Mouse (Mus musculus) mouse trophoblast stem cell (cell line): ENCODE measurements around the gene Etv6.

Source experiments
- in situ Hi-C, 2 experiments: fragments of 300-500 bp; cut with MseI, MboI; formaldehyde crosslinking; loops; 2 replicates in 1 of 2; 3 replicates in 1 of 2; pipeline ENCODE4 v1.15.1; 2025

Gene Etv6

DNA sequence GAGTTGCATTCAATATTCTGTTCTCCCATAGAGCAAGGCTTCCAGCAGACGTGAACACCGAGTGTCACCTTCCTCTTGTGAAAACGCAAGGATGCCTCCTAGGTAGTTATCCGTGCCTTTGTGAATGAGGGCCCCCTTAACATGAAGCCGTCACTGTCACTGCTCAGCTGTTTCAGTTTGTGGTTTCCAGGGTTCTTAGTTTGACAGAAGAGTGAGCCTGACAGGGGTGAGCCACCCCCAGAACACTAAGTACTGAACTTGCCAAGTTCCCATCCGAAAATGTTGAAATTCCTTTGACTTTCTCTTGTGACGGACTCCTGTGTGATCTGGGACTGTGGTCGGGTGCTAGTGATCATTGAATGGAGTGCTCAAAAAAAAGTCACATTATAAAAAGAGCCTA is 129.5 kb downstream of the Etv6 start:
- in situ Hi-C loops, result no loop called here

DNA sequence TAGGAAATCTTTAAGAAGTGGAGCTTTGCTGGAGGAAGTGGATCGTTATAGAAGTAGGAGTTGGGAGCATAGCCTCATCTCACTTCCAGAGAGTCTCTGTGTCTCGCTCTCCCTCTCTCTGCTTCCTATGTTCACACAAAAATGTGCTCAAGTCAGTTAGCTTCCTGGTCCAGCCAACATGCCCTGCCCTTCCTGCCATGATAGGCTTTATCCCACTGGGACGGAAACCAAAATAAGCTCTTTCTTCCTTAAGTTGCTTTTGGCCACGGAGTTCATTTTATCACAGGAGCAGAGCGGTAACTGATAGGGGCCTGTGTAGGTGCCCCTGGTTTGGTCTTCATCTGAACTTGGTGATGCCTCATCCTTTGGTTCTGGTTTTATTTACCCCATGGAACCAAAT is 132.5 kb downstream of the Etv6 start:
- in situ Hi-C loops, result no loop called here

- in situ Hi-C loops, result no loop called here
Observed at GRCm38 (mm10) chr6:134168799-134169198, 133.3 kb downstream of the Etv6 start.

GRCm38 (mm10) chr6:134171235-134171634 is 135.7 kb downstream of the Etv6 start:
- in situ Hi-C loops, result no loop called here

DNA sequence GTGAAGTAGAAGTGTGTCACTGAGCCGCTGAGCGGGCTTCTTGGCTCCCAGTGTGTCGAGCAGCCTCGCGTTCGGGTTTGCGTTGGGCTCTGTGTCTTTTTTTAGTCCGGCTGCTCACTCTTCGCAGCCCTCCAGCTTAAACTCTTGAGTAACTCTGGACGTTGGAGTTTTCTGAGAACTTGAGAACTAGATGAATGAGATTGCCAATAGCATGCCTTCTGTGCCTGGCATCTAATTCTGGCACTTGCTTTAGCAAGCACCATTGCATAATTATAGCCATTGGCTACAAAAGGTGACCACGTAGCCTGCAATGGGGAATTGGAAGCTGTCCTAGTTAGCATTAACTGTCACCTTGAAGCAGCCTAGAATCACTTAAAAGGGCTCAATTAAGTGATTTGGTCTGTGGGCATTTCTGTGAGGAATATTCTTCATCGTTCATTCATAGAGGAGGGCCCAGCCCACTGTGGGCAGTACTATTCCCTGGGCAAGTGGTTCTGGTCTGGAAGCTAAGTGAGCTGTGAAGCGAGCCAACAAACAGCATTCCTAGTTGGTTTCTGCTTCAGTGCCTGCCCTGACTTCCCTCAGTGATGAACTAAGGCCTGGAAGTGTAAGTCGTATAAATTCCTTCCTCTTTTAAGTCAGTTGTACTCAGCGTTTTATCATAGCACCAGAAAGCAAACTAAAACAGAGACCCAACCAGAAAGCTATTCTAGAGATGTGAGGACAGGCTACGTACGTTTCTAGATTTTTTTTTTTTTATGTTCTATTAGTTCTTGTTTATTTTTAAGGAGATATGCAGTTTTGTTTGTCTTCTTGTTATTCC is 136.6 kb downstream of the Etv6 start:
- in situ Hi-C loops, result no loop called here

DNA sequence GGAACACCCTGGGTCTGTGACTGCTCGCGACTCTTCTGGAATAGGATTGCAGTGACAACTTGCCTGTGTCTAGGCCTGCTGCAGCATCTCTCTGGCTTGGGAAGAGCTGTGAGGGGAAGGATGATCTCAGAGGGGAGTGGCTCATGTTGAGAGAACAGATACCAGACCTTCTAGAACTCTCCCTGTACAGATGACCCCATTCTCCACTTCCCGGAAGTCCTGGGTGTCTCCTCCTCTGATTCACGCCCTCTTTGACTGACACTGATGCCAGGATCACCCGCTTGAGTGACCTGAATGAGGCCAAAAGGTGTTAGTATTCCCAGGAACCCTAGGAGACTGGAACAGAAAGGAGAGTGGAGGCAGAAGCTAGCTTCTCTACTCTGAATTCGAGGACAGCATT is 137.9 kb downstream of the Etv6 start:
- in situ Hi-C loops, result no loop called here

DNA sequence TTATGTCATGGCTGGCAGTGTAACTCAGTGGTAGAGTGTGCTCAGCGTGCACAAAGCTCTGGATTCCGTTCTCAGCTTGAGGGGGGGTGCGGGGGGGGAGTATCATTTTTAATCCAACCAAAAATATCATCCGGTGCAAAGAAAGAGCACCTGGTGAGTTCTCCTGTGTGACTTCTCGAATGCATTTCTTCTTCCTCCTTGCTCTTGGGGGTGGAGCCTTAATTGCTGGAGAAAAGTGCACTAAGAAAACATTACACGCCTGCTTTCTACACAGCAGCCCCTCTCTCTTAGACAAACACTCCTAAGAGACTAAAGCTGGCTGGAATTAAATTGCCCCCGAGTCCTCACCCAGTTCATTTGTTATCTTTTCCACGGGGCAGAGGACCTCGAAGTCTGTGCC is 139.6 kb downstream of the Etv6 start:
- in situ Hi-C loops, result no loop called here

GRCm38 (mm10) chr6:134177196-134177595 is 141.7 kb downstream of the Etv6 start:
- in situ Hi-C loops, result no loop called here

GRCm38 (mm10) chr6:134182301-134182948 is 146.9 kb downstream of the Etv6 start:
- in situ Hi-C loops, result no loop called here

DNA sequence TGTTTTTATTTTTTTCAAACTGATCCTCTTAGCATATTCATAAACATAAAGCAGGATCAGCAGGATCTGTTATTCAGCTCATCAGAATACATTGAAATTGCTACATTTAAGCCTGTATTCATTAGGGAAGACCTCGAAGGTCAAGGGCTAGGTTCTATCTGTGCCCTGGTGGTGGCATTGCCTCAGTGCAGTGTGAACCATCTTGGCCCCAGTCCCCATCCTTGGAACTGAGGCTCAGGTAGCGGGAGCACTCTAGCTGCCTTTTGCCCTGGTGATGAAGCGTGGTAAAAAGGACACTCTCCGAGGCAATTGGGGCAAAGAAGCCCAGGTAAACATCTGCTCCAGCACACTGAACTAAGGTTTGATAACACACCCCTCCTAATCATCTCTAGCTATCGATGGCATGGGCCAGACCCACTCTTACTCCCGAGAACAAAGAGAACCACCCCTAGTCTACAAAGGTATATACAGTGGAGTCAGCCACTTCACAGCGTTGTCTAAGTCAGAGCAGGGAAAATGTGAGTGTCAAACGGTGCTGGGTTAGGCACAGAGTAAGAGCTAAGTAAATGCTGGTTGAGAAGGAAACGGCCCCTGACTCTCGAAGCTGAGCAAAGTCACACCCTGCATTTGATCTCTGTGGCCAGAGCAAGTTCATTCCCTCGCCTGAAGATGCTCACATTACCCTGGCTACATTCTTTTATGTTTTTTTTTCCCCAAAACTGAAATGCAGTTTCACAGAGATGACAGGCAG is 148.3 kb downstream of the Etv6 start:
- in situ Hi-C loops, result no loop called here

DNA sequence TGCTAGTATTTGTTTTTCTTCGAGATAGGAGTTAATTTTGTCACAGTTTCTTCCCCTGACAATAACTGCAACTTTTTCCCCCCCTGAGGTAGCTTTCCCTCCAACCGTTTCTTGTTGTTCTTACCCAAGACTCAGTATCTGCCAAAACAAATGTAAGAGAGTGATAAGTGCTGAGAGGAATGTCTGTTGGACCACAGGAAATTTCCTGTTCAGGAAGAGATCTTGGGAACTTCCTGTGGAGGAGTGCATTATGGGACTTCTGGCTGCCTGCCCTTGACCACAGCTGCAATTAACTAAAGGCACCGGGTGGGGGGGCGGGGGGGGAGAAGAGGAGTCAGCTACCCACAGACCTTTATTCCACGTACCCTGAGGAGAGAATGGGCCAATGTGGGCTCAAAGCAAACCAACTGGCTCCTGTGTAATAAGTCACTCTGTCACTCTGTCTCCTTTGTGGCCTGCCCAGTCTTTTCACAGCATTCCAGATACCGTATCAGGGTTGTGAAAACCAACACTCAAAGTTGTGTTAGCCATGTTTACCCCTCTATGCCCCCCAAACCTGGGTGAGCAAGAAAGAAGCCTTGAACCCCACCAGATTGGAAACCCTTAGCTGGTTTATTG is 150.9 kb downstream of the Etv6 start:
- in situ Hi-C loops, result no loop called here

DNA sequence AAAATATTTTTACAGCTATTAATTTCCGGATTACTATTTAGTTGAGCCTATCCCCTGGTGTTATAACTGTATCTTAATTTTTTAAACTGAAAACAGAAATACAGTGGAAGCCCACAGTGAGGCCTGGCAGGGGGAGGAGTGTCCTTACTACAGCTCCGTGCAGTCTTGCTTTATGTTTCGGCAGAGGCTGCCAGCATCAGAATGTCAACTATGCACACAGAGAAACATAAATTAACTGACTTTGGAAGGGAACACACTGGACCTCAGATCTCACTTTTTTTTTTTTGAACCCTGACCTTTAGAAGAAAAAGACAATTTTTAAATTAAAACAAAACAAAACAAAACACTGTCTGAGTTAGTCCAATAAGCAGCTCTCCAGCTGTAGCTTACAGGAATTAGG is 153.2 kb downstream of the Etv6 start:
- in situ Hi-C loops, result no loop called here

- in situ Hi-C loops, result no loop called here
Observed at GRCm38 (mm10) chr6:134189174-134189573, 153.7 kb downstream of the Etv6 start.

GRCm38 (mm10) chr6:134189575-134190132 is 154.2 kb downstream of the Etv6 start:
- in situ Hi-C loops, result no loop called here

GRCm38 (mm10) chr6:134190597-134191278 is 155.2 kb downstream of the Etv6 start:
- in situ Hi-C loops, result no loop called here

- in situ Hi-C loops, result no loop called here
Observed at GRCm38 (mm10) chr6:134192710-134193109, 157.2 kb downstream of the Etv6 start.

GRCm38 (mm10) chr6:134199895-134200294 is 164.4 kb downstream of the Etv6 start:
- in situ Hi-C loops, result no loop called here

DNA sequence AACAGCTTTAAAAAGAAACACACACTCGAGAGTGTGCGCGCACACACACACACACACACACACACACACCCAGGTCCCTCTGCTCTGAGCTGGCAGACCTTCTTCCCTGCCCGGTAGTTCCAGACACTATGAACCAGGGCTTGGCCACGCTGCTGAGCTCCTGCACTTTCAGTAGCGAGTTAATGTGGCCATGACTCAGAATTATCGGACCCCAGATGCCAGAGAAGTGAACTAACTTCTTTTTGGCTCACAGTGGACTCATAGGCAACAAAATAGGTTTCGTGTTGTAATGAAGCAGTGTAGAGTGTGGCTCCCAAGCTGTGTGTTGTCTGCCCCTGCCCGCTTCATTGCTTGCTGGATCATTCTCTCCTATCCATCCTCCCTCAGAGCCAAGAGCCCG is 165.1 kb downstream of the Etv6 start:
- in situ Hi-C loops, result no loop called here

GRCm38 (mm10) chr6:134202176-134202575 is 166.7 kb downstream of the Etv6 start:
- in situ Hi-C loops, result no loop called here

DNA sequence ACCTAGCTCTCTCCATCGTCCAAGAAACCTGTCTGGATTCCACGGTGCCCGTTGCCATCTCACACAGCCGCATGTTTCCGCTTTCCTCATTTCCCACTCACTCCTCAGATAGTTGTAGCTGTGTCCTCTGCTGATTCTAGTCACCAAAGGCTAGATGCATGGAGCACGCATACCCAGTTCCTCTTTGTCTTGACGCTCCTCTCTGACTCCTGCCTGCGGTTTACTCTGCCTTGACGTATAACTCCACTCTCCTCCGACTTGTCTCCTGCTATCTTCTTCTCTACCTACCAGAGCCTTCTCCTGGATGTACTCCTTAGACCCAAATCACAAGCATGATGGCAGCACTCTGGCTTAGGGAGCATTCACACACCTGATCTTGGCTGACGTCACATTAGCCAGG is 169.7 kb downstream of the Etv6 start:
- in situ Hi-C loops, result no loop called here

GRCm38 (mm10) chr6:134205726-134206125 is 170.2 kb downstream of the Etv6 start:
- in situ Hi-C loops, result no loop called here
